Mouse (Mus musculus): ENCODE measurements around the gene Intu. TPM values are rescaled to one million over a fixed set of nuclear protein-coding genes. Genes with fewer than 3 reads are reported as not detected.

Intu gene
- total RNA-seq, 2 experiments from 2014 or later: 16.5 to 18.5 TPM

DNA sequence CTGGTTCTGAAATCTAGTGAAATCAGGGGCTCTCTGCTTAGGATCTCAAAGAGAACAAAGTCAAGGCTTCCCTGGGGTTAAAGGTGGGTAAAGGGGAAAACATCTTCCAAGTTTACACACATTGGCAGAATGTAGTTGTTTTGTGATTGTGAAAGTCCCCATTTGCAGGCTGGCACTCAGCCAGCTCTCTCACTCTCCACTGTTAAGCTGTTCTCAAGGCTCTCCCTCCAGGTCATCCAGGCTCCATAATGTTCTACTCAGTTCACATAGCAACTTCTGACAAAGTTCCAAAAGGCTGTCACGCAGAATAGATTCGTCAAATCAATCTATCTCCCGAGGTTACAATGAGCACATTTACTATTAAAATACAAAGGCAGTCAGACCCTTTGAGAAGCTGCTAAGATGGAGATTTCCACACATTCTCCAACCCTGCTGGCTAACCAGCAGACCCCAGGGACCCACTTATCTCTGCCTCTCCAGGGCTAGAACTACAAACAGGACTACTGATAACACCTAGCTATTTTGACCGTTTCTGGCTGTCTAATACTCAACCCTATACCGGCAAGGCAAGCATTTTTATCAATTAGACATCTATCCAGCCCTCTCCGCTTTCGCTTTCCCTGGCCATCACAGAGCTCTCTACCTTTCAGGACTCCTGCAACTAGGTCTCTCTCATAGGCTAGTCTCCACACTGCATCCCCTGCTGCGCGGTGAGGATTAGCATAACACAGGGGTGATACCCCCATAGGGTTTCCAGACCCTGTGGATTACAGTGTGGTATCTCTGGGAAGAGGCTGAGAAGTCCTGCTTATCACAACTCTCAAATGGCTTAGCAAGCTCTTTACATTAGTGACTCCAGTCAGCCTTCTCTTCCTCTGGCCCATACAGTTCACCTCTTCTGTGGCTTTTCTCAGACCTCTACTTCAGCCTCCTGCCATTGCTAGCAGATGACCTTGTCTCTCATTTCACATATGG is 2.8 kb upstream of the Intu start:
- no peak for DNase-seq

DNA sequence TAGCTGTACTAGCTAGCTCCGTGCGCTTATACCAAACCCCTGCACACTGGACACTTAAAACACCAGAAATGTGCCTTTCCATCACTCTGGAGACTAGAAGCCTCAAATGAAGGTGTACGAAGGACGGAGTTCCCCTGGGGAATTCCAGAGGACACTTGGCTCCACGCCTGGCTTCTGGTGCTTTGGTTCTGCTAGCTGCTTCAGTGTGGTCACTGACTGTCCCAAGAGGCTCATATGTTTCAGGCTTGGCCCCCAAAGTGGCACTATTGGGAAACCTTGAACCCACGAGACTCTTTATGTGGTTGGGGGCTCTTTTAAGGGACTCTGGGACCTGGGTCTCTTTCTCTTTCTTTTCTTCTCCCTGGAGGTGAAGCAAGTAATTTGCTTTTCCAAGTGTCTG is 2.1 kb upstream of the Intu start:
- DNase-seq: peak; percentile 25 to 44

DNA sequence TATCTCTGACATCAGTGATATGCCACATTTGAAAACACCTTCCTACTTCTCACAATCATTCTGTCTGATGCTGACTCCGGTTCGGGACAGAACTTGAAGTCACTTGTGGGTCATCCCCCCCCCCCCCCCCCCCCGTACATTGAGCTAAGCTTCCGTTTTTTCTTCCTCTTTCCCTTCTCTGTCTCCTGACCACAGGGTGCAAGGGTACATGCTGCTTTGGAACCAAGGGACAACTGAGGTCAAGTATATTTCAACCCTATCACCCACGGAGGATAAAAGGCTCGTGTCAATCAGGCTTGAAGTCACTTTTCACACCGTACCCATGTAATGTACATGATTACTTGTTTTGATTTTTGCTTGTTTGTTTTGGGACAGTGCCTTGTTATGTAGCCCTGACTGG is 241 bp upstream of the Intu start:
- DNase-seq: no peak

DNA sequence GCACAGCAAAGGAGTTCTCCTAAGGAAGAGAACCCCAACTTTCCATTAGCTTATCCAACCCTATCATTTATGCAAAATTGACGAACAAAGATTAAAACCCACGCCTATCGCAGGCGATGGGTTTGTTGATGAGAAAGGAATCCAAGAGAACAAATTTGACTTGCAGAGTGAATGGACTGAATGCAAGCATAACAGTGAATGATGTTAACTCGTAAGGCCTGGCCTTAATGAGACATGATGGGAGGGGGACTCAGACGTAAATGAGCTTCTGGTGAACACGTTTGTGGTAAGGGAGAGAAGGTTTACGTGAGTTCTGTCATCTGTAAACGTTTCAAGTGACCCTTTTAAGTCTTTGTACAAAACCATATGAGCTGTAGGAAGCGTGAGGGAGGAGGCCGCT is 1.2 kb downstream of the Intu start:
- DNase-seq: no peak

DNA sequence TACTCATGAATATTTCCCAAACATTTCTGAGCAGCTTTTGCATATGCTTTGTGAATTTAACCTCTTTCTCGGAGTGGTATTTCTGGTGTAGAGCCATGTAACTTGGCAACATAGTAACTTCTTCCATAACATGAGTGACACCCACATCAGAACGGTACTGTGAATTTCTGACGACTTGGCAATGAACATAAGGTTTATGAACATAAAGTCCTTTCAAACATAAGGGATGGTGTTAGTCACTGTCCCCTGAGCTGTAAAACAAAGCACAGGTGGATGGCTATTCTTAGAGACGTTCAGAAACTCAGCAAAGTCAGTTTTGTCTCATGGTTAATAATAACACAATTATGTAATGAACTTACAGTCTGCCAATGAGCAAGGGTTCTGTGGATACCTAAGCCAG is 3.1 kb downstream of the Intu start:
- no peak for DNase-seq

DNA sequence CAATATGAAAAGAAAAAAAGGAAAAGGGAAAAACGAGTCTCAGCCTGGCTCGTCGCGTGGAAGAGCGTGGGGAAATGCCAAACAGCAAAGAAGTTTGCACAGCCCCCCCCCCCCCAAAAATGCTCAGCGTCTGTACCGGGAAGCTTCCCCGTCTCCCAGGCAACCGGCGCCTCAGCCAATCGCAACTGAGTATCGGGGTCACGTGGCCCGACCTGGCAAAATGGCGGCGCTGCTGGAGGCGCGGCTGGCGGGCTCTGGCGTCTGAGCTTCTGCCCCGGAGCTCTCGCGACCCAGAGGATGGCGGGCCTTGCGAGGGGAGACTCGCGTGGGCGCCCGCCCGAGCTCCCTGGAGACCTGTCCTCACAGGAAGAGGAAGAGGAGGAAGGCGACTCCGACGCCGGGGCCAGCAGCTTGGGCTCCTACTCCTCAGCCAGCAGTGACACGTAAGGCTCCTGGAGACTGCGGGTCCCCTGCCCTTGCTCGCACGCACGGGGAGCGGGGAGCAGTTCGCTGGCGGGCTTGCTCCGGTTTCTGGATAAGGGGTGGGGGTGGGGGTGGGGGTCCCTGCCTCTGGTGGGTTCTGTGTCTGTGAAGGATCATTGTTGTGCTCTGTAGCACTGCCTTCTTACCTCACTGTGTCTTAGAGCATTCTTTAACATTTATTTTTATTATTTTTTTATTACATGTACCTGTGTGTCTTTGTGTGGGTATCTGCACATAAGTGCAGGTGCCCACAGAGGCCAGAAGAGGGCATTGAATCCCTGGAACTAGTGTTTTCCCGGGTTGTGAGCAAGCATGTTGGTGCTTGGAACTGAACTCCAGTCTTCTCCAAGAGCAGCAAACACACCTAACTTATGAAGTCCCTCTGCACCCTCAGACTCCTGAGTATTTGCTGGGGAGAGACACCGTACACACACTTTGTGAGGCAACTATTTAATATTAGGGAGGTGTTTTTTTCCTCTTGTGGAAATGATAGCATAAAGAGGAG is 9.8 kb downstream of the Intu start:
- peak; percentile 92 to 95 for DNase-seq

DNA sequence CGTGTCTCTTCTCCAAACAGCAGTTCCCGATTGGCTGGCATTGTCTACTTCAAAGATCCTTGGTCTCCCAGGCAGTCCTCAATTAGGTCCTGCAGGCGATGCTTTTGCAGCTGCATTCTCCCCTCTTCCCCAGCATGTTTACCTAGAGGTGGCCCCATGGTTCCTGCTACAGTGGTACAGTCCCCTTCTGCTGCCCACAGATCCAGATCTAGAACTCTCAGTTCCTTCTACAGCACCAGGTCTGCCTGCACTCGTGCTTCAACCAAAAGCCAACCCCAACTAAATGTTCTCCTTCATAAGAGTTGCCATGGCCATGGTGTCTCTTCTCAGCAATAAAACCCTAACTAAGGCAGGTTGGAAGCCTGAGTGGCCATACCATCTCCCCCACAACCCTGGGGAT is 15.5 kb downstream of the Intu start:
- no peak for DNase-seq

DNA sequence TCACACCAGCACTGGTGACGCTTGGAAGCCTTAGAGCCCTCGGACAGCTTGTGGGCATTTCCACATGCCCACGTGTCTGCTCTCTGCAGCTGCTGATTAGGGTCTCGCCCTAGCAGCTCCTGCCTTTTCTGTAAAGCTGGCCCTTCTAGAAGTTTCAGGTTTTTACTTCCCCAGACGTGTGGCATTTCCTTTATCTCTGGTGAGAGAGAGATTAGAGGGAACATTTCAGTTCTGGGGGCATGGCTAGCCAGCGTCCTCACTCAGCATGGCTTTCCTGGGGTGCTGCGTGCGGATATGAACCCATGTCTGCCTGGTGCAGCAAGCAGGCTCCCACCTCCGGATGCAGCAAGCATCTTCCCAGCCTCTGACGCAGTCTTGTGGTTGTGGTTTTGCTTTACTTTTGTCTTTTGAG is 121.9 kb downstream of the Intu start:
- DNase-seq: no peak

DNA sequence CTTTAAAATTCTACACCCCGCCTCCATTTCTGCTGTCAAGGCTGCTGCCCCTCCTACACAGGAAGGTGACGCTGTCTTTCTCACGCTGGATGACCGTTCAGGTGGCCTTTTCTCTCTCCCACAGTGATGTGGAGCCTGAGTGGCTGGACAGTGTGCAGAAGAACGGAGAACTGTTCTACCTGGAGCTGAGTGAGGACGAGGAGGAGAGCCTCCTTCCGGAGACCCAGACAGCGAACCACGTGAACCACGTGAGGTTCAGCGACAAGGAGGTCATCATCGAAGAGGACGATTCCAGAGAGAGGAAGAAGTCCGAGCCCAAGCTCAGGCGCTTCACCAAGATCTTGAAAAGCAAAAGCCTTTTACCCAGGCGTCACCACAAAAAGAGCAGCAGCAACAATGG is 122.5 kb downstream of the Intu start:
- DNase-seq: no peak

DNA sequence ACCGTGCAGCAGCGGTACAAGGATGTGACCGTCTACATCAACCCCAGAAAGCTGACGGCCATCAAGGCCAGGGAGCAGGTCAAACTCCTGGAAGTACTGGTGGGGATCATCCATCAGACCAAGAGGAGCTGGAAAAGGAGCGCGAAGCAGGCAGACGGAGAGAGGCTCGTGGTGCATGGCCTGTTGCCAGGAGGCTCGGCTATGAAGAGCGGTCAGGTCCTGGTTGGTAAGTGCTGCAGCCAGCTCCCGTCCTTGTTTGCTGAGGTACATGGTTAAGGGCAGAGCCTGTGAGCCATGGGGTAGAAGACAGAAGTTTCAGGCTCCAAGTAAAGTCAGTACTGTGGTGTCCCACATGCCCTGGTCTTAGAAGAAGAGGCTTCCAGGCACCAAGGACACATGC is 122.9 kb downstream of the Intu start:
- peak; percentile 56 to 65 for DNase-seq

DNA sequence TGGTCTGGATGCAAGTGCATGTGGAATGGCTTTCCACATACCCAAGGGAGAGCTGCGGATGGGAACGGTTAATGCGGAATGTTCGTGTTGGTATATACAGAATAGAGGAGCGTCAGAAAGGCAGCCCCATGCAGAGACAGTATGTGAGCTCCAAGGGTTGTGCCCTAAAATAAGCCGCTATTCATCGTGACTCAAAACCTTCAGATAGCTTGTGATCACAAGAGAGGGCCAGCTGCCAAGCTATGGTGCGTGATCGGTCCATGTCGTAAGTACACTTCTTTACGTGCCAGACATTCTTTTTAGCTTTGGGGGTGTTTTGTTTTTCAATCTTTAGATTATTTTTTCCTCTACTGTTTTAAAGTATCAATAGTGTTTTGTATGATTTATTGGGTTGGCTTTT is 124.5 kb downstream of the Intu start:
- peak; percentile 35 to 52 for DNase-seq

DNA sequence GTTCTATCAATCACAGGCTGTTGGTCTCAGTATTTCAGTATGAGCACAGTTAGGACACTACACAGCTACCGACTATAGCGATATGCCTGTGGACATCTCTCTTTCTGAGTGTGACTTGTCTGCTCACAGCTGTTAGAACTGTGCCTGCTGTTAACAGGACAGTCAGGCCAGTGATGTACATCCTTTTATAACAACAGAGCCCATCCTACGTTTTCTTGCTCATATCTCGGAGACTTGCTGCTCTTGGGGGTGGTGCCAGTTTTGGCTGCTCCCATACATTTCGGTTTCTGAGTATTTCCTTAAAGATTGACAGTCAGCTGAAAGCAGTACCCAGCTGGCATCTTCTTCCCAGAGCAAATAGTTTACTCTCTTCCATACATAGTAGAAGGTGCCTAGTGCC is 125.3 kb downstream of the Intu start:
- DNase-seq: no peak

DNA sequence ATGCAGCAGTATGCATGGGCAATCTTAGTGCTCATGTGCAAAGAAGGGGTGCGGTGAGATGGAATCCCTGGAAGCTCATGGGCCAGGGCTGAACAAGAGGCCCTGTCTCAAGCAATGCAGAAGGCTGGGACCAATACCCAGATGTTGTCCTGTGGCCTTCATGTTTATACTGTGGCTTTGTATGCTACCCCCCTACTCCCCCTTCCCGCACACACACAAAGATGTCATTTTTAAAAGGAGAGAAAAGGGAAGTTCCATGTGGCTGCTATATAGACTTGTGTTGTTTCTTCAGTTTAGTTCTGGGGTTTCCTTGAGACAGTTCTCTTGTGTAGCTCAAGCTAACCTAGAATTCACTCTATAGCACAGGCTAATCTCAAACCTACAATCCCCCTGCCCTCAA is 129.1 kb downstream of the Intu start:
- no peak for DNase-seq

DNA sequence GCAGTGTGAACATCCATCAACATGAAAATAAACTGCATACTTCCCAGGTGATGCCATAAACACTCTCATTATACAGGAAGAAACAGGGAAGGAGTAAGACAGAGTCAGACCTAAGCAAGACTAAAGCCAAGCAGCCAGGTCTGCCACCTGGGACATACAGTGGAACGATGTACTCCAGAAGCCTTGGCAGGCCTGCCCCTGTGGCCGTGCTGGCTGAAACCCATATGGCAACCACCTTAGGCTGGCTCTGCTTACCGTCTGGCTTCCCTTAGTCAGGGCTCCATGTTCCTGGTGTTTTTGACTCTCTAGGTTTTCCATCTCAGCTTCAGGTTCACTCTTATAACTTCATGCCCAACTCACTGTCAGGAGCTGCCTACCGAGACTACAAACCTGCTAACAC is 135.0 kb downstream of the Intu start:
- peak; percentile 47 to 61 for DNase-seq

DNA sequence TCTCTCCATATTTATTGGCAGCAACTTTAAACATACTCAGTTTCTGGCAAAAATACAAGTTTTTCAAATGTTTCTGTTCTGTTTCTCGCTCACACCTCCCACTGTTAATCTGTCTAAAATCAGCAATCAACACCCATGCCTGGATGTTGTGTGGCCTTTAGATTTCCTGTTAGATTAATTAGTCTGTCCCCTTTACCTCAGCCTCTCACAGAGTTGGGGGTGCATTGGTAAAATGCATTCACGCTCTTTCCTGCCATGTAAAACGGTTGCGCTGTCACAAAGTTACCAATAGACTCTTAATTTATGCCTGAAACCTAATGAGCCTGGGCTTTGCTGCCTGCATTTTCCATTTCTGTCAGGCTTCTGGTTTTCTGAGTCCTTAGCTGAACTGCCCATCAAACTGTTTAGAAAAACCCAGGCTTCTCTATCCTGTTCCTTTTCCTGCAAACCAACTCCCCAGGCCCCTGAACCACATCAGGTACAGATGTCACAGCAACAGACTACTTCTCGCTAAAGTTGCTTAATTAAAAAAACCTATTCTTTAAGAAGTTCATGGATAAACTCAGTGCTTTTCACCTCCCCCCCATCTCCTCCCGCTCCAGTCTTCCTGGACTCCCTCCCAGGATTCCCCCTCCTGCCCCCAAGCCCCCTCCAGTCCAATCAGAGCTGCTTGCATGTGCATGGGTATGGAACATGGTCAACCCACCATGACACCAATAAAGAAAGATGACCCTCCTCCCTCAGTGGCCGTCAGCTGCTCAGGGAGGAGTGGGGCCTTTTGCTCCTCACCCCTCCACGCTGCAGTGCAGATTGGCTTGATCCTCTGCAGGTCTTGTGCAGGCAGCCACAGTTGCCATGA is 136.0 kb downstream of the Intu start:
- DNase-seq: no peak

DNA sequence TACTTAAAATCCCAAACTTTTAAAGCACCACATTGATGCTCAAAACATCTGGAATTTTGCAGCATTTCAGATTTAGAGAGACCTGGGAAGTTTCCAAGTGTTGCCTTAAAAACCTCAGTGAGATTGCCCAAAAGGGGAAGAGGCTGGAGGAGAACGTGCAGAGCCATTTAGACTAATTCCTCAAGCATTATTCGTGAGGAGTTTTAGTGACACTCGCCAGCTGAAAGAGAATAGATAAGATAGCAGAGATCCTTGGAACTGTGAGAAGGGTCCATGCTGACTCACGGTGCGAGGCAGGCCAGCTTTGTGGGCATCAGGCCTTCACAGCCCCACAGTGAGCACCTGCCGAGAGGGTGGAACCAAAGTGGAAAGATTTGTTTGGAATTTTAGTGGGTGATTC is 137.8 kb downstream of the Intu start:
- DNase-seq: no peak

DNA sequence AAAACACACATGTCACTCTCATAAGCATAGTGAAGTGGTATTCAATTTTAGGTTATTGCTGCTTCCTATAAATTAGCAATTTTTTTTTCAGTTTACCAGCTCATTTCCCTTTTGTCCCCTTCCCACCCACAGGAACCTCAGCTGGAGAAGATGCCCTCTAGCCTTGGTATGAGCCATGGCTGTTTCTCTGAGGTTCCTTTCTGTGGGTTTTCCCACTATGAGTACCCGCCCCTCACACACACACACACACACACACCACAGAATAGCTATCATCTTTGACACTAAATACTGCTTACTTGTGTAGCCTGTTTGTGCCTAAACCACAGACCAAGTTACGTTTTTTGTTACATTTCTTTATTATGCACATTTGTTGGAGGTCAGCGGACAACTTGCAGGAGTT is 138.3 kb downstream of the Intu start:
- no peak for DNase-seq

DNA sequence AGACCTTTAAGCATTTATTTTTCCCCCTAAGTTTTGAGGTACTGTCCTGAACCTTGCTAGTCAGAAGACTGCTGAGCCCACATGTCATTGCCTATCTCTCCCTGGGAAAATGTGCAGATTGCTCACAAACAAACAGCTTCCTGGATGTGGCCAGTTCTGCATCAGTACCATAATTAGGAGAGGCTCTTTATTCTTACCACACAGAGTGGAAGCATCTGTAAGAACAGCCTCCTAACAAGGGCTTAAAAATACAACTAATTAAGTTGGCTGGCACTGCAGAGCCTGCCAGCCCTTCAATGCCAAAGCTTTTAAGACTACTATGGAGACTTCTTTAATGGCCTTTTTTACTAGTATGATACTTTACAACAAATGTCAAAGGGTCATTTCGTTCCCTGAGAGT is 142.4 kb downstream of the Intu start:
- no peak for DNase-seq

DNA sequence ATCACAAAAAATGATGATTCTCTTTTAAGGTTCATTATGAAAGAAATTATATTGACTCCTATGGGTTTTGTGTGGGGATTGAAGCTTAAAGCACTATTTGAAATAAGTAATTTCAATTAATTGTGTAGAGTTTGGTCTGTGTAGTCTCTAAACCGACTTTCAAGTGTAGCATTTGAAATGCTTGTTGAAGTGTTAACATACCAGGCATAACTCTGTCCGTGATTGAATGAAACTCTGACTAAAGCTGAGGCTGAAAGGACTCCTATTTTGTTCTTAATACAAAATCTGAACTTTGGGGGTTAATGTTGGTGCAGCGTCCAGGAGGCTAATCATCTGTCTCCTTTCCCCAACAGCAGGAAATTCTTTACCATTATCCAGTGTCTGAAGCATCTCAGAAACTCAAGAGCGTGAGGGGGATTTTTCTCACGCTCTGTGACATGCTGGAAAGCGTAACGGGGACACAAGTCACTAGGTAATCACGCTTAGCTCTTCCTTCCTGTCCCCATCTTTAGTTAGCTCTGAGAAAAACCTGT is 143.9 kb downstream of the Intu start:
- DNase-seq: no peak

DNA sequence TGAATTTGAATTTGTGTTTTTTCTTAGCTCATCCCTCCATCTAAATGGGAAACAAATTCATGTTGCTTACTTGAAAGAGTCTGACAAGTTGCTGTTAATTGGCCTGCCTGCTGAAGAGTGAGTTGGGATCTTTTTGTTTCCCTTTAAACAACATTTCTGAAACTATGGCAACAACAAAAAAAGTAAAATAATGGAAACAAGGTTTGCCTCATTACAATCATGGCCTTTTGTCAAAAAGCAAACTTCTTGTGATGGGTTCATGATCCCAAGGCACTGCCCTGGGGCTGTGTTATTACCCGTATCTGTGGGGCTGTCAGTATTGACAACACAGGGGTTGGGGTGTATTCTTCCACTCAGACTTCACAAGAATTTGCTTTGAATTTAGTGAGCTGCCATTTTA is 147.8 kb downstream of the Intu start:
- DNase-seq: no peak

DNA sequence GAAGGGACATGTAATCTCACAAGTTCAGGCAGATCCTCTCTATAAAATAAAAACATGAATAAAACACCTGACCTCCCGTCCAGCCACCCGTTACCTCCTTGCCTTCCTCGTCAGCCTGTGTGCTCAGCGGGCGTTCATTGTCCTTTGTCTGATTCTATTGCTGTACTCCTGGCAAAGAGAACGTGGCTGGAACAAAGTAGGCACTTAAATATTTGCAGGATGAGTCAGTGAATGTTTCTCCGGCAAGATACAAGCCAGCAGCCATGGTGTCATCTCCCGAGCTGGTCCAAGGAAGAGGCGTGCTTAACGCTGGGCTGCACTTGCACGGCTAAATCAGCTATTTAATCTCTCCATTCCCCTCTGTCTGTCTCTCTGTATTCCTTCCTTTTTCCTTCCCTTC is 151.3 kb downstream of the Intu start:
- DNase-seq: peak; percentile 54 to 64

DNA sequence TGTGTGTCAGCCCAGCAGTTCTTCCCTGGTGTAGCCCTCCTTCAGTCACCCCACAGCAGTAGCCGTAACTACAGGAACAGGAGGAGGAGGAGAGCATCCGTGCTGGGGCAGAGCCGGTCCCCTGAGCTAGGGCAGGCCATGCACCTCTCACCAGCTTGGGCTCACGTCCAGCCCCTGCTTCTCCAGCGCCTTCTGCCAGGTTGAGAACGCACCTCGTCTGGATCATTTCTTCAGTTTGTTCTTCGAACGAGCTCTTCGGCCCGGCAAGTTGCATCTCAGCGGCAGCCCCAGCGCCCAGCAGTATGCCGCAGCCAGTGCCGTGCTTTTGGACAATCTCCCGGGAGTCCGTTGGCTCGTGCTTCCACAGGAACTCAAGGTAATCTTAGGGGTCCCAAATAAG is 152.1 kb downstream of the Intu start:
- DNase-seq: peak; percentile 6 to 13
